Mouse (Mus musculus): ENCODE results near the gene Dynlt1f.
"Not testable (repeated sequence)": the region's sequence is repeated elsewhere in the genome, so short reads cannot be mapped to it uniquely, and the experiment has no call there.

- not testable (repeated sequence) for TF ChIP-seq CTCF (IDR thresholded peaks at IDR 0.05; ENCODE audit: insufficient read depth, low read length); POLR2A (IDR thresholded peaks at IDR 0.05; ENCODE audit: borderline replicate concordance, extremely low read depth, low read depth, low read length)
Measured at GRCm38 (mm10) chr17:6619271-6619670, 36.4 kb downstream of the Dynlt1f start.

All from lung, adult 2 months (tissue).